Mouse (Mus musculus): ENCODE results near the gene Tnp2. TPM values are rescaled to one million over a fixed set of nuclear protein-coding genes. Genes with fewer than 3 reads are reported as not detected.
"Not testable (repeated sequence)": the region's sequence is repeated elsewhere in the genome, so short reads cannot be mapped to it uniquely, and the experiment has no call there.

Tnp2 gene
- polyA plus RNA-seq, 1 experiment from 2014 or later = not detected

DNA sequence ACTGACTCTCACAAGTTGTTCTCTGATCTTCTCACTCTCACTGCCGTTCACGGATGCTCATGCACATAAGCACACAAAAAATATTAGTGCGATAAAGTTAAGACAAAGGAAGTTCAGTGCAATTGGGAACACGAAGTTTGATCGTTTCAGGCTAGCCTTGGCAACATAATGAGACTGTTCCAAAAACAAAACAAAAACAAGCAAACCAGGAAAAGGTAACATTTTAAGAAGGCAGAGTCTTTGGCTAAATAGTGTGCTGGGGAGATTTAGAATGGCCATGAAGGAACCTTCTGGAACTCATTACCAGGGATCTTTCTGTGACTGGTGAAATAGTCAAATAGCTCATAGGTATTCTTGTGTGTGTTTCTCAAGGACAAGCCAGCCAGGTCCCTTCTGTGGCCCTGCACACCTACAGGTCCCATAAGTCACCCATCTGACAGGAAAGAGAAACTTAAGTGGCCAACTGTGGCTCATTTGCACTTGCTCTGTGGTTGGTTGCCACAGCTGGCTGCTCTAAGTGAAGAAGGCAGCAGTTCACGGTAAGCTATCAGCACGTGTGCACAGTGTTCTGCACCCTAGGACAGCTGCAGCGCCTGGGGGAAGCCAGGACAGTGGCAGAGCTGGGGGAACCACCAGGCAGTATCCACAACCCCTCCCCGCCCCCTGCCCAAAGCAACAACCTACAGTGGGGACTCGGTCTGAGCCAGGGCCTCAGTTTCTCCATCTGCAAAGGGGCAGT lies 17.5 kb upstream of the Tnp2 start, which contains the start of gene Prm1:
Gene Prm1, minus strand, starts transcription at position 51 of the 739 bp plus-strand sequence.
- no peak for TF ChIP-seq EP300 (optimal IDR thresholded peaks at IDR 0.05)
- no peak for TF ChIP-seq CTCF (IDR thresholded peaks at IDR 0.05; ENCODE audit: low read depth)
- H3K9ac ChIP-seq (ENCODE audit: low read length) = no peak within 1 kb of the TSS
- H3K4me2 ChIP-seq (replicated peaks; ENCODE audit: low read depth) = no peak within 1 kb of the TSS
- no peaks in the 10 kb centered on the region for H3K36me3 ChIP-seq (ENCODE audit: control insufficient read depth, insufficient read depth, low read length)
- H3K9me3 ChIP-seq (ENCODE audit: control insufficient read depth, low read length) = no peaks in the 10 kb centered on the region
- no peak within 1 kb of the TSS for H3K27ac ChIP-seq (replicated peaks)
- no peak for DNase-seq (ENCODE audit: low spot score)
- ATAC-seq (ENCODE audit: low FRiP score, low TSS enrichment) = no peak
- no peak within 1 kb of the TSS for H3K4me3 ChIP-seq (ENCODE audit: low read depth, low read length)
- 81% methylated on average over 10 of the region's 10 CpGs for WGBS
- H3K4me1 ChIP-seq (replicated peaks; ENCODE audit: control insufficient read depth, insufficient read depth) = no peaks in the 10 kb centered on the region
- no peaks in the 10 kb centered on the region for H3K27me3 ChIP-seq (ENCODE audit: control insufficient read depth, insufficient read depth, low read length)

DNA sequence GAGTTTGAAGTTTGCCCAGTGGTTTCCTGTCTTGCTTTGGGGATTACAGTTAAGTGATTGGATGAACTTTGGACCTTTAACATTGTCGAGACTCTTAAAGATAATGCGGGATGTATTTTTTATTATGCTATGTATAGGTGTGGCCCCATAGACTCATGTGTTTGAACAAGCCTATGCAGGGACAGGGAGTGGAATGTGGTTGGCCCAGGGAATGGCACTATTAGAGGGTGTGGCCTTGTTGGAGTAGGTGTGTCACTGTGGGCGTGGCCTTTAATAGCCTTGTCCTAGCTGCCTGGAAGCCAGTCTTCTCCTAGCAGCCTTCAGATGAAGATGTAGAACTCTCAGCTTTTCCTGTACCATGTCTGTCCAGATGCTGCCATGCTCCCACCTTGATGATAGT lies 14.0 kb upstream of the Tnp2 start:
- not testable (repeated sequence) for H3K9ac ChIP-seq (ENCODE audit: low read length); H3K27me3 ChIP-seq (ENCODE audit: control insufficient read depth, insufficient read depth, low read length); H3K4me1 ChIP-seq (replicated peaks; ENCODE audit: control insufficient read depth, insufficient read depth); H3K9me3 ChIP-seq (ENCODE audit: control insufficient read depth, low read length); H3K36me3 ChIP-seq (ENCODE audit: control insufficient read depth, insufficient read depth, low read length); H3K27ac ChIP-seq (replicated peaks); H3K4me3 ChIP-seq (ENCODE audit: low read depth, low read length); H3K4me2 ChIP-seq (replicated peaks; ENCODE audit: low read depth)
- ATAC-seq (ENCODE audit: low FRiP score, low TSS enrichment) (peak; percentile 97), DNase-seq (ENCODE audit: low spot score) (peak; percentile 73)
- WGBS = 55% methylated on average over 3 of the region's 3 CpGs

DNA sequence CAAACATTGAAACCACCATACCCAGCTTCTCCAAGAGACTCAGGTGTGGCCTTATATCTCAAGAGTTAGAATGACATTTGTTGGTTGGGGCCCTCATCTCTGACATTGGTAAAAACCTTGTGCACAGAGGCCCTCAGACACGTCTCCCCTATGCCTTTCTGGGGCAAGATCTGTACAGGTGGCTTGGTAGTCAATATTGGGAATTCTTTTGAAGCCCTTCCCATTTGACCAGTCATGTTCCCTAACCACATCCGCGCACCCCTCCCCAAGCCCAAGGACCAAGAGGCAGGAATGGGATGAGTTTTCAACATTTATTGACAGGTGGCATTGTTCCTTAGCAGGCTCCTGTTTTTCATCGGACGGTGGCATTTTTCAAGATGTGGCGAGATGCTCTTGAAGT lies 7.6 kb upstream of the Tnp2 start, which contains the start of gene Prm2:
Gene Prm2, minus strand, starts transcription at position 101 of the 400 bp plus-strand sequence.
- no peak for ATAC-seq (ENCODE audit: low FRiP score, low TSS enrichment)
- H3K4me2 ChIP-seq (replicated peaks; ENCODE audit: low read depth) = no peak within 1 kb of the TSS
- H3K9me3 ChIP-seq (ENCODE audit: control insufficient read depth, low read length) = no peaks in the 10 kb centered on the region
- no peaks in the 10 kb centered on the region for H3K4me1 ChIP-seq (replicated peaks; ENCODE audit: control insufficient read depth, insufficient read depth)
- H3K9ac ChIP-seq (ENCODE audit: low read length) = no peak within 1 kb of the TSS
- WGBS = 76% methylated on average over 6 of the region's 6 CpGs
- no peaks in the 10 kb centered on the region; the same call in 1 of the 2 replicates for H3K27me3 ChIP-seq (ENCODE audit: control insufficient read depth, insufficient read depth, low read length)
- no peaks in the 10 kb centered on the region for H3K36me3 ChIP-seq (ENCODE audit: control insufficient read depth, insufficient read depth, low read length)
- H3K4me3 ChIP-seq (ENCODE audit: low read depth, low read length) = no peak within 1 kb of the TSS
- TF ChIP-seq EP300 (optimal IDR thresholded peaks at IDR 0.05) (no peak), CTCF (IDR thresholded peaks at IDR 0.05; ENCODE audit: low read depth) (no peak)
- no peak within 1 kb of the TSS for H3K27ac ChIP-seq (replicated peaks)
- no peak for DNase-seq (ENCODE audit: low spot score)

DNA sequence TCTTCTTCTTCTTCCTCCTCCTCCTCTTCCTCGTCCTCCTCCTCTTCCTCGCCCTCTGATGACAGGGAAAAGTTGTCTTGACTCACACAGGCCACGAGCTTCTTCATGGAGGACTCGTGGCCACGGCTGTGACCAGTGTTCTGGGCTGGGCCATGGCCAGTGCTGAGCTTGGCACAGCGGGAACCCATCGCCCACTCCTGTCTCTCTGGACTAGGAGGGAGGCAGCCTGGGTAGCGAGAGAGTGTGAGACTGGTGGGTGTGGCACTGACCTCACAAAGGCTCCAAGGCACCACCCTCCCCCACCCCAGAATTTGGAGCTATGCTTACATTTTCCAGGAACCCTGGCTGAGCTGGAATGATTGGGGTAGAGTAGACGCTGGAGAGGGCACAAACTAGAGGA lies 2.2 kb upstream of the Tnp2 start, which contains the start of gene Prm3:
Gene Prm3, minus strand, starts transcription at position 213 of the 400 bp plus-strand sequence.
- Histone ChIP-seq H3K27me3 (ENCODE audit: control insufficient read depth, insufficient read depth, low read length) (no peaks in the 10 kb centered on the region; the same call in 1 of the 2 replicates), H3K4me3 (ENCODE audit: low read depth, low read length) (no peak within 1 kb of the TSS), H3K27ac (replicated peaks) (no peak within 1 kb of the TSS), H3K4me2 (replicated peaks; ENCODE audit: low read depth) (no peak within 1 kb of the TSS), H3K36me3 (ENCODE audit: control insufficient read depth, insufficient read depth, low read length) (no peaks in the 10 kb centered on the region), H3K4me1 (replicated peaks; ENCODE audit: control insufficient read depth, insufficient read depth) (peaks cover 4% of the 10 kb centered on the region; the same call in 1 of the 2 replicates), H3K9ac (ENCODE audit: low read length) (no peak within 1 kb of the TSS), H3K9me3 (ENCODE audit: control insufficient read depth, low read length) (no peaks in the 10 kb centered on the region)
- TF ChIP-seq EP300 (optimal IDR thresholded peaks at IDR 0.05) = no peak
- no peak for TF ChIP-seq CTCF (IDR thresholded peaks at IDR 0.05; ENCODE audit: low read depth)
- DNase-seq (ENCODE audit: low spot score) = no peak
- no peak for ATAC-seq (ENCODE audit: low FRiP score, low TSS enrichment)
- 63% methylated on average over 8 of the region's 9 CpGs for WGBS

DNA sequence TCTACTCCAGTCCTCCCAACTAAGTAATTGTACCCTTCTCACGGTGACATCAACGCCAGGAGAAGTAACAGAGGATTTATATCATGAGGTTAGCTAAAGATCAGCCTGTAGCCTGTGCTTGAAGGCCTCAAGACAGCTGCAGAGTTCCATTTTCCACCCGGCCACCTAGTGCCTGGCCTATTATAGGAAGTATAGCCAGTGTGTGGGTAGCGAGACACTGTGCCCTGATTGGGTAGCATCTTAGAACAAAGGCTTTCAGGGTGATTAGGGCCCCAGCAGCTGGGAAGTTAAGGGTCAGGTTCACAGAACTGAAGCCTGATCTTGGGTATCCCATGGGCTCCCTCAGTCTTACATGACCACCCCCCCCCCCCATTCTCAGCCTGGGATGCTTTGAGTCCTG lies 406 bp upstream of the Tnp2 start:
- Histone ChIP-seq H3K36me3 (ENCODE audit: control insufficient read depth, insufficient read depth, low read length) (no peaks in the 10 kb centered on the region), H3K9me3 (ENCODE audit: control insufficient read depth, low read length) (no peaks in the 10 kb centered on the region), H3K9ac (ENCODE audit: low read length) (no peak overlapping the region), H3K4me3 (ENCODE audit: low read depth, low read length) (no peak overlapping the region), H3K4me2 (replicated peaks; ENCODE audit: low read depth) (no peak overlapping the region), H3K4me1 (replicated peaks; ENCODE audit: control insufficient read depth, insufficient read depth) (peaks cover 4% of the 10 kb centered on the region; the same call in 1 of the 2 replicates), H3K27ac (replicated peaks) (no peak overlapping the region), H3K27me3 (ENCODE audit: control insufficient read depth, insufficient read depth, low read length) (no peaks in the 10 kb centered on the region)
- no peak for TF ChIP-seq CTCF (IDR thresholded peaks at IDR 0.05; ENCODE audit: low read depth)
- no peak for TF ChIP-seq EP300 (optimal IDR thresholded peaks at IDR 0.05)
- DNase-seq (ENCODE audit: low spot score) (no peak), ATAC-seq (ENCODE audit: low FRiP score, low TSS enrichment) (no peak)
- WGBS = 82% methylated on average over 4 of the region's 4 CpGs

DNA sequence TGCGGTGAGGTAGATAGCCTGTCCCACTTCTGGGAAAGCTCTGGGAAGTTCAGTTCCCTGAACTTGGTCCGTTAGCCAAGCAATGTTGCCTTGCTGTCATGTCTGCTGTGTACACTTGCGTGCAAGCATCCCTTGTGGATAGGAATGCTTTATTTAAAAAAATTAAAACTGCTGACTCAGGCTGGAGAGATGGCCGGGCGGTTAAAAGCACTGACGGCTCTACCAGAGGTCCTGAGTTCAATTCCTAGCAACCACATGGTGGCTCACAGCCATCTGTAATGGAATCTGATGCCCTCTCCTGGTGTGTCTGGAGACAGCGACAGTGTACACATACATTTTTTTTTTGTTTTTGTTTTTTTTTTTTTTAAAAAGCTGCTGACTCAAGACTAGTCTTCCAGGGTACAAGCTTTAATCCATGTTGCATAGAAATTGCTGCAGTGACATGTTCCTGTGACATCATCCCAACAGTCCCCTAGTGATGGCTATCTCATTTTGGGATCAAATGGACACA lies 857 bp downstream of the Tnp2 start:
- TF ChIP-seq EP300 (optimal IDR thresholded peaks at IDR 0.05) = no peak
- no peak; the same call in 1 of the 2 replicates for TF ChIP-seq CTCF (IDR thresholded peaks at IDR 0.05; ENCODE audit: low read depth)
- Histone ChIP-seq H3K4me1 (replicated peaks; ENCODE audit: control insufficient read depth, insufficient read depth) (peaks cover 9% of the 10 kb centered on the region), H3K9ac (ENCODE audit: low read length) (no peak overlapping the region), H3K4me2 (replicated peaks; ENCODE audit: low read depth) (no peak overlapping the region), H3K36me3 (ENCODE audit: control insufficient read depth, insufficient read depth, low read length) (no peaks in the 10 kb centered on the region), H3K4me3 (ENCODE audit: low read depth, low read length) (no peak overlapping the region), H3K9me3 (ENCODE audit: control insufficient read depth, low read length) (no peaks in the 10 kb centered on the region), H3K27ac (replicated peaks) (no peak overlapping the region), H3K27me3 (ENCODE audit: control insufficient read depth, insufficient read depth, low read length) (no peaks in the 10 kb centered on the region)
- DNase-seq (ENCODE audit: low spot score) (no peak), ATAC-seq (ENCODE audit: low FRiP score, low TSS enrichment) (no peak)
- WGBS = 66% methylated on average over 7 of the region's 7 CpGs
